Mouse (Mus musculus): ENCODE measurements around the gene Eprs. TPM values are rescaled to one million over a fixed set of nuclear protein-coding genes. Genes with fewer than 3 reads are reported as not detected.
"Not testable (repeated sequence)": the region's sequence is repeated elsewhere in the genome, so short reads cannot be mapped to it uniquely, and the experiment has no call there.

Gene Eprs
- polyA plus RNA-seq (2015; fragmentation: Nextera tagmentation; extraction: Ambion mirVana) = 164 and 177 TPM in 2 replicates

DNA sequence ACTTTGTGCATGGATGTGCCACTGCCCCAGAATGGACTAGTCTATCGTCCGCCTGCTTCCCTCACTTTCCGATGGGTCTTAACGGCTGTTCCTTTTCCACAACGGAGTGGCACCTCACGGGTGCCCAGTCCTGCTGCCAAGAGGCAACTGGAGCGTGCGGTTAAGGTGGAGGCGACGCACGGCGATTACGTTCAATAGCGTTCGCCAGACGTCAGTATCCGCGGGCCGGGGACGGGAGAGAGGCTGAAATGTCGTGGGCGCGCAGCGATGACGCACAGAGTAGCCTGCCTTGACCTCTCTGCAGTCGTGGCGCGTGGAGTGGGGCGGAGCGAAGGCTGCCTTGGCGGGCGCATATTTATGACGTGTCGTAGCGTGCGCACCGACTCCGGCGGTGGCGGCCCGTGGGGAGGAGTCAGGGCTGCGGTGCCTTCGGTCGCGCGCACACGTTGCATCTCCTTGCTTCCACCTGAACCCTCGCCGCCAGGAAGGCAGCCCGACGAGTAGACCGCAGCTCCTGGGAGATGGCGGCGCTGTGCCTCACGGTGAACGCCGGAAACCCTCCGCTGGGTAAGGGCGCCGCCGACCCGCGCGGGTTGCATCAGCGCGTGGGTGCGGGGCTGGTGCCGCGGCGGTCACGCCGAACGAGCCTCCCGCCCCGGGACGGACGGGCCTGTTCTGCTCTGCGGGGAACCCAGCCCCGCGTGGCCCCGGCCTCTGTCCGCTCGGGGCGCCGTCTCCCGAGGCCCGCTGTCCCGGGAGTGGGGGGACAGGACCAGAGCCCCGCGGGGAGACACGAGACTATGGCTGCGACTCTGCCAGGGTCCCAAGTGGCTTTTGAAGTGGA, at the start of gene Eprs:
Gene Eprs, plus strand, starts transcription at position 368 of the 844 bp plus-strand sequence.
- peak within 1 kb of the TSS; percentile 71 for H3K4me3 ChIP-seq
- ATAC-seq (ENCODE audit: low FRiP score, low read depth) = peak; percentile 95
- peaks cover 25% of the 10 kb centered on the region for H3K4me1 ChIP-seq
- no peaks in the 10 kb centered on the region for H3K27me3 ChIP-seq
- H3K4me2 ChIP-seq (replicated peaks) = peak within 1 kb of the TSS; percentile 80
- no peaks in the 10 kb centered on the region for H3K9me3 ChIP-seq
- H3K27ac ChIP-seq = peak within 1 kb of the TSS; percentile 94
- peaks cover 20% of the 10 kb centered on the region for H3K36me3 ChIP-seq
- under 1% methylated on average over 86 of the region's 92 CpGs for WGBS
- H3K9ac ChIP-seq = peak within 1 kb of the TSS; percentile 86

DNA sequence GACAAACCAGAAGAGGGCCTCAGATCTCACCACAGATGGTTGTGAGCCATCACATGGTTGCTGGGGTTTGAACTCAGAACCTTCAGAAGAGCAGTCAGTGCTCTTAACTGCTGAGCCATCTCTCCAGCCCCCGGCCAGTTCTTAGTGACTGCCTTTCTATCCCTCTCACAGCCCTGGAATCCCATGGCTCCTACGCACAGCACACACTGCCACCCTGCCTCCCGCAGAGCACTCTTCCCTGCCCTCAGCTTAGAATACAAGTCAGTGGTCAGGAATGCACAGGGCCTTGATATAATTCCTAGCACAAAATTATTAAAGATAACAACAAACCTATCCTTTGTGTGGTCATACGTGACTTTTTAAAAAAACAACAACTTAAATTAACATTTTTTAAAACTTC, 48.3 kb upstream of the Eprs start:
- H3K4me1 ChIP-seq = no peaks in the 10 kb centered on the region
- H3K9me3 ChIP-seq = no peaks in the 10 kb centered on the region
- H3K27ac ChIP-seq = no peak overlapping the region
- no peaks in the 10 kb centered on the region for H3K27me3 ChIP-seq
- 90% methylated on average over 4 of the region's 4 CpGs for WGBS
- H3K4me3 ChIP-seq = no peak overlapping the region
- H3K9ac ChIP-seq = no peak overlapping the region
- no peak for ATAC-seq (ENCODE audit: low FRiP score, low read depth)
- H3K36me3 ChIP-seq = peaks cover 74% of the 10 kb centered on the region
- H3K4me2 ChIP-seq (replicated peaks) = no peak overlapping the region

DNA sequence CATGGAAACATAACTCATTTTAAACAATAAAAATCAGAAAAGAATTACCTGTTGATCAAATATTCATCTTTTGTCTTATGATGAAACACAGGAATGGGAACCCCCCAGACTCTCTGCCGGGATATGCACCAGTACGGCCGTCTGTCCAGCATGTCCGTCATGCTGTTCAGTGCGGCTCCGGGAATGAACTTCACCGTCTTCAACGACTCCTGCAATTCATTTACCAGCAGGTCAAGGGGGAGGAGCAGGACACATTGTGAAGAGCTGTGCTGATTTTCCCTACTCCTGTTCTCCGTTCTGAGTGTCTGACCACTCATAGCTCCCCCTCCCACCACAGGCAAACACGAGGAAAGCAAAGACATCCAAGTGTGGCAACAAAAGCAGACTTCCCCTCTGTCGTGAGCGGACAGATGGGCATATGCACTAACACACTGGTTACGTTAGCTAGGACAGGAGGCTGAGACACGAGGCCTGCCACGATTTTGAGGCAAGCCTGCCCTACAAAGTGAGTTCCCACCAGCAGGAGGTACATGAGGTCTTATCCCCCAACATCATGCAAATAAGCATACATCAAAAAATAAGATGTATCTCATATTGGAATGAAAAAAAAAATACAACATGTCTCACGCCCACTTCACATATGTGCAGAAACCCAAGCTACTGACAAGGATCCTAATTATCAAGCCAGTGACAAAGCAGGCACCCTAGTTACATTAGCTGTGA, 46.8 kb upstream of the Eprs start:
- peaks cover 82% of the 10 kb centered on the region for H3K36me3 ChIP-seq
- no peak overlapping the region for H3K4me3 ChIP-seq
- no peaks in the 10 kb centered on the region for H3K27me3 ChIP-seq
- no peak for ATAC-seq (ENCODE audit: low FRiP score, low read depth)
- H3K4me2 ChIP-seq (replicated peaks) = no peak overlapping the region
- no peak overlapping the region for H3K9ac ChIP-seq
- H3K27ac ChIP-seq = no peak overlapping the region
- no peaks in the 10 kb centered on the region for H3K4me1 ChIP-seq
- WGBS = 89% methylated on average over 16 of the region's 16 CpGs
- H3K9me3 ChIP-seq = no peaks in the 10 kb centered on the region

DNA sequence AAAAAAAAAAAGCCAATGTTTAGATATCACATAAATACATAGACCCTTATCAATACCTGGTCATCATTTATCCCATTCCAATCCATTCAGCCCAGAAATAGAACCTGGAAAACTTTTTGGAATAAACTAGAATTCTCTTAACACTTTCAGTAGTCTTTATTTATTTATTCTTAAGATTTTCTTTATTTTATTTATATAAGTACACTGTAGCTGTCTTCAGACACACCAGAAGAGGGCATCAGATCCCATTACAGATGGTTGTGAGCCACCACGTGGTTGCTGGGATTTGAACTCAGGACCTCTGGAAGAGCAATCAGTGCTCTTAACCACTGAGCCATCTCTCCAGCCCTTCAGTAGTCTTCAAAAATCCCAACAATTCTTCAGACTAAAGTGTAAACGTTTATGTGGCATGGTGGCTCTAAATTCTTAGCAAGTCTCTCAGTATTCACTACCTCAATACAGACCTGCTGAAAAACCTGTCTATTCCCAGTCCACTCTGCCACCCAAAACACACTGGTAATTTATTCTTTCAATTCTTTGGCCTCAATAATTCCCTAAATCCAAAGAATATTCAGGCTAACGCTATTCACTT, 35.0 kb upstream of the Eprs start:
- not testable (repeated sequence) for ATAC-seq (ENCODE audit: low FRiP score, low read depth); H3K27me3 ChIP-seq; H3K9me3 ChIP-seq; H3K27ac ChIP-seq
- H3K4me3 ChIP-seq = peak overlapping the region; percentile 96
- peaks cover 11% of the 10 kb centered on the region for H3K4me1 ChIP-seq
- H3K9ac ChIP-seq = peak overlapping the region; percentile 94; the same call in 1 of the 2 replicates
- WGBS = 64% methylated on average over 3 of the region's 3 CpGs
- H3K4me2 ChIP-seq (replicated peaks) = peak overlapping the region; percentile 64
- peaks cover 40% of the 10 kb centered on the region for H3K36me3 ChIP-seq

DNA sequence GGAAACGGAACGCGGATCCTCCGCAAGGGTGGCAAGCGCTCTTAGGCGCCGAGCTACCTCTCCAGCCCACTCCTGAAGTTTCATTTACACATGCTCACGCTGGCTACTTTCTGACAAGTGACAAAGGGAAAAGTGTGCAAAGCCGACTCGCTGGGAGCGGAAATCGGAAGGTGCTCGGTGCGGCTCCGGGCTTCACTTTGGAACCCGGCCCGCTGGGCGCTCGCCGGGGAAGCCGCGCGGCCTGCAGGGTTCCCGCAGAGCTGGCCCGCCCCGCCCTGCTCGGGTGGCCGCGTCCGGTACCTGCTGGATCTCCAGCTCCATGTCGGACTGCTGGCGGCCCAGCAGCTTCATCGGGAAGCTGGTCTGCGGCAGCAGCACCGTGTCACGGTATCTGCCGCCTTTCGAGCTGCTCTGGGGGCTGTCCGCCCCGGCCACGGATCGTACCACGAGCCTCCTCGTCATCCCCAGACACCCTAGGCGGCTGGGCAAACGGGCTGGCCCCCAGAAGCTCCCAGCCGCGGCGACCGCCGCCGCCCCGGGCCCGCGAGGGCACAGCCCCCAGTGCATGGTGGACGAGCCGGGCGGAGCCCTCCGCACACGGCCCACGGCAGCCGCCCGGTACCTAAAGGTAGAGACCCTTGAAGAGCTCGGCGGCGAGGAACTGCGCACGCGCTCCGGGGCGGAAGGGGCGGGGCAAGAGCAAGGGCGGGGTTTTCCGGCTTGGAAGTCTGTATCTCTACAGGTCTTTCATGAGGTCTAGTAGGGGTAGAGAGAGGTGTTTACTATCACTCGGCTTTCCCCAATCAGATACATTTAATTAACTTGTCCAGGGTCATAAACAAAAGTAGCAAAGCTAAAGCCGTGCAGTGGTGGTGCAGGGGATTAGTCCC, 33.9 kb upstream of the Eprs start, which contains the start of gene Iars2:
Gene Iars2, minus strand, starts transcription at position 676 of the 890 bp plus-strand sequence.
- Histone ChIP-seq H3K9me3 (no peaks in the 10 kb centered on the region), H3K36me3 (peaks cover 29% of the 10 kb centered on the region), H3K4me3 (peak within 1 kb of the TSS; percentile 96), H3K4me1 (peaks cover 21% of the 10 kb centered on the region), H3K9ac (peak within 1 kb of the TSS; percentile 94), H3K4me2 (replicated peaks) (peak within 1 kb of the TSS; percentile 64), H3K27me3 (no peaks in the 10 kb centered on the region), H3K27ac (peak within 1 kb of the TSS; percentile 95)
- ATAC-seq (ENCODE audit: low FRiP score, low read depth) = peak; percentile 88
- under 1% methylated on average over 60 of the region's 76 CpGs for WGBS

DNA sequence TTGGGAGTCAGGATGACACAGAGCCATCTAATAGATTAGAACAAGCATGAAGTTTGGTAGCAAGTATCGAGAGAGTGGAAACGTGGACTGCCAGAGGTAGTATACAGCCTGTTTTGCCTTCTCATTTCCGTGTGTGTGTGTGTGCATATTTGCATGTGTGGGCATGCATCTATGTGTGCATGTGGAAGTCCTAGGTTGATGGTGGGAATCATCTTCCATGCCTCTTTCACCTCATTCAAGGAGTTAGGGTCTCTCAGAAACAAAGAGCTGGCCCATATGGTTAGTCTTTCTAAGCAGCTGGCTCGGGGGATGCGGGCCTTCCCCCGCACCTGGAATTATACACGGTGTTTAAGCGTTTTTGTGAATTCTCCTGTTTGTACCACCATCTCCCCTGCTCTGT, 33.0 kb upstream of the Eprs start:
- ATAC-seq (ENCODE audit: low FRiP score, low read depth) = no peak
- Histone ChIP-seq H3K27me3 (no peaks in the 10 kb centered on the region), H3K4me3 (peak overlapping the region; percentile 96; the same call in 1 of the 2 replicates), H3K9ac (no peak overlapping the region), H3K27ac (no peak overlapping the region), H3K9me3 (no peaks in the 10 kb centered on the region), H3K4me1 (peaks cover 21% of the 10 kb centered on the region), H3K36me3 (peaks cover 22% of the 10 kb centered on the region), H3K4me2 (replicated peaks) (peak overlapping the region; percentile 64)
- WGBS = 94% methylated on average over 8 of the region's 8 CpGs

DNA sequence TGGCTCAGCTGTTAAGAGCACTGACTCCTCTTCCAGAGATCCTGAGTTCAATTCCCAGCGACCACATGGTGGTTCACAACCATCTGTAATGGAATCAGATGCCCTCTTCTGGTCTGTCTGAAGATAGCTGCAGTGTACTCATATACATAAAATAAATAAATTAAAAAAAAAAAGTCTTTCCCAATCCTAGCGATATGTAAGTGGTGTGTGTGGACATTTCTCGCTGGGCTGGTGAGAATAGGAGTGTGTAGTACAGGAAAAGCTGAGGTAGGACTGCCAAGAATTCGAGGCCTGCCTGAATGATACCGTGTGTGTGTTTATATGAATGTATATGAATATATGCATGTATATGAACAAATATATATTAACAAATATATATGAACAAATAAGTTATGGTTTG, 31.5 kb upstream of the Eprs start:
- H3K4me2 ChIP-seq (replicated peaks) = peak overlapping the region; percentile 75
- 52% methylated on average over 5 of the region's 5 CpGs for WGBS
- H3K27me3 ChIP-seq = no peaks in the 10 kb centered on the region
- peaks cover 21% of the 10 kb centered on the region for H3K4me1 ChIP-seq
- H3K4me3 ChIP-seq = peak overlapping the region; percentile 65
- ATAC-seq (ENCODE audit: low FRiP score, low read depth) = no peak
- H3K27ac ChIP-seq = no peak overlapping the region
- no peak overlapping the region for H3K9ac ChIP-seq
- no peaks in the 10 kb centered on the region for H3K9me3 ChIP-seq
- H3K36me3 ChIP-seq = peaks cover 9% of the 10 kb centered on the region

DNA sequence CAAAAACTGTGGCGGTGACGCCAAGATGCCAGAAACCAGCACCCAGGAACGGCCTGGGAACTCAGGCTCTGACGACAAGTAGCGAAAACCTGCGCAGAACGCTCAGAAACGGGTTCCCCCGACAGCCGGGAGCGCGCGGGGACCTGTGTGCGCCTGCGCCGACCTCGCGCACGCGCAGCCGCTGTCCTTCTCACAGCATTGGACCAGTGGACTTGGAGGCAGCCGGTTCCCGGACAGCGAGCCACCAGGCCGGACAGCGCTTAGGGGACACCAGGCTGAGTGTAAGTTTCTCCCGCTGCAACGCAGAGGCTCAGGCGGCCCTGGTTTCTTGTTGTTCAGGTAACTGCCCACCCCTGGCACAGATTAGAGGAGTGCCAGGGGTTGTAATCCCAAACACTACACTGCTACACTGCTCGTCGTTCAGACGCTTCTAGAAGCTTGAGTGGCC, 30.8 kb upstream of the Eprs start, which contains the start of gene Bpnt1:
Gene Bpnt1, plus strand, starts transcription at position 167 of the 448 bp plus-strand sequence.
- Histone ChIP-seq H3K4me2 (replicated peaks) (peak within 1 kb of the TSS; percentile 75), H3K27ac (peak within 1 kb of the TSS; percentile 72; the same call in 1 of the 2 replicates), H3K4me3 (peak within 1 kb of the TSS; percentile 65), H3K9ac (peak within 1 kb of the TSS; percentile 77), H3K9me3 (no peaks in the 10 kb centered on the region), H3K36me3 (peaks cover 3% of the 10 kb centered on the region), H3K27me3 (no peaks in the 10 kb centered on the region), H3K4me1 (peaks cover 21% of the 10 kb centered on the region)
- under 1% methylated on average over 32 of the region's 32 CpGs for WGBS
- ATAC-seq (ENCODE audit: low FRiP score, low read depth) = peak; percentile 86

DNA sequence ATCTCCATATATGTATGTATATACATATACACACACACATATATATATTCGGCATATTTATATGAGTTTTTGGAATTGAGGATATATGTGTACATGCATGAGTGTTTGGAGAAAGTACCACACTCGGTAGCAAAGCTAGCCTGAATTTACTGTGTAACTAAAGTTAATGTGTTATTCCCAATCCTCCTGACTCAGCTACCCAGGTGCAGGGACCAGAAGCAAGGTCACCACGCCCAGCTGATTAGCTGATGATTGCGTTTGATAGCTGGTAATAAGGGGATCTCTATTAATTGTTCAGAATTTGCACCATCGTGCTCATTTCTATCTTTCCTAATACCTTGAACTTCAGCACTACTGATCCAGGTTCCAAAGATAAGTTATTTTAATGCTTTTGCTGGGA, 29.2 kb upstream of the Eprs start:
- no peak overlapping the region; the same call in 1 of the 2 replicates for H3K4me2 ChIP-seq (replicated peaks)

DNA sequence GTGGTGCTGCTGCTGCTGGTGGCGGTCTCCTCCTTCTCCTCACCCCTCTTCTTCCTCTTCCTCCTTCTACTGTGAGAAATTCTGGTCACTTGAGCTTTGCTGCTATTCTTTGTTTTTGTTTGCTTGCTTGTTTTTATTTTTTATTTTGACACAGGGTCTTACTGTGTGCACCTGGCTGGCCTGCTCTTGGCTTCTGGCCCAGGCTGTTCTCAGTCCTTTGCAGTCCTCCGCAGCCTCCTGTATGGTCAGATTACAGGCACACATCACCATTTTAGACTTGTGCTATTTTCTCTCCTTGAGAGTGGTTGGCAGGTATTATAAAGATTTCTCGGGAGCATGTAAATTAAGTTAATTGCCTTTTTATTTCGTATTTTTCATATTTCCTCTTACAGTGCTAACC, 28.7 kb upstream of the Eprs start:
- H3K9ac ChIP-seq = no peak overlapping the region
- WGBS = 84% methylated on average over 4 of the region's 4 CpGs
- ATAC-seq (ENCODE audit: low FRiP score, low read depth) = no peak

More for the DNA sequence above, 29.2 kb upstream of the Eprs start:
- Histone ChIP-seq H3K4me1 (peaks cover 15% of the 10 kb centered on the region), H3K9ac (no peak overlapping the region), H3K27me3 (no peaks in the 10 kb centered on the region), H3K4me3 (no peak overlapping the region), H3K36me3 (peaks cover 7% of the 10 kb centered on the region; the same call in 1 of the 2 replicates), H3K9me3 (no peaks in the 10 kb centered on the region), H3K27ac (no peak overlapping the region)
- no peak for ATAC-seq (ENCODE audit: low FRiP score, low read depth)
- WGBS = 91% methylated on average over 5 of the region's 5 CpGs

DNA sequence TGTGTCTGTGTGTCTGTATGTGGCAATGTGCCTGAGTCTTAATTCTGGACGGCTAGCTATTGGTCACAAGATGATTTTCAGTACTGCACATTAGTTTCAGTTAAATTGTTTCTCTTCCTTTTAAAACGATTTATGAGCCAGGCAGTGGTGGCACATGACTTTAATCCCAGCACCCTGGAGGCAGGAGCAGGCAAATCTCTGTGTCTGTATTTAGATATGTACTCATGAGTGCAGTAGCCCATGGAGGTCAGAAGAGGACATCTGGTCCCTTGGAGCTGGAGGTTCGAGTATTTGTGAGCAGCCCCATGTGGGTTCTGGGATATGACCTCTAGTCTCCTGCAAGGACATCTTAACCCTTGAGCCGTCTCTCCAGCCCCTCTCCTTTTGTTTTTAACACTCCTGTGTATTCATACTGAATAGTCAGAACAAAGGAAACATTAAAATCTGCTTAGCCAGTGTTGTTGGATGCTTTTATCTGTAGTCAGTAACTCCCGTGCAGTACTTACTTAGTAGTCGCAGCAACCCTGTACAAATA, 27.5 kb upstream of the Eprs start:
- Histone ChIP-seq H3K36me3 (peaks cover 17% of the 10 kb centered on the region), H3K4me2 (replicated peaks) (no peak overlapping the region), H3K27me3 (no peaks in the 10 kb centered on the region), H3K9ac (no peak overlapping the region), H3K4me1 (peaks cover 15% of the 10 kb centered on the region), H3K4me3 (no peak overlapping the region), H3K9me3 (no peaks in the 10 kb centered on the region), H3K27ac (no peak overlapping the region)
- 79% methylated on average over 6 of the region's 6 CpGs for WGBS
- ATAC-seq (ENCODE audit: low FRiP score, low read depth) = no peak

More for the DNA sequence above, 28.7 kb upstream of the Eprs start:
- peaks cover 10% of the 10 kb centered on the region; the same call in 1 of the 2 replicates for H3K36me3 ChIP-seq
- H3K4me2 ChIP-seq (replicated peaks) = no peak overlapping the region
- H3K27ac ChIP-seq = no peak overlapping the region
- H3K4me3 ChIP-seq = no peak overlapping the region
- H3K4me1 ChIP-seq = peaks cover 15% of the 10 kb centered on the region
- H3K27me3 ChIP-seq = no peaks in the 10 kb centered on the region
- no peaks in the 10 kb centered on the region for H3K9me3 ChIP-seq

Measured in limb, embryonic 13.5 days (tissue).